Mouse (Mus musculus): ENCODE results near the gene Peak1. TPM values are rescaled to one million over a fixed set of nuclear protein-coding genes. Genes with fewer than 3 reads are reported as not detected.

Gene Peak1
- total and polyA plus RNA-seq, 3 experiments = 2.8 to 13.3 (median 5.4) TPM

DNA sequence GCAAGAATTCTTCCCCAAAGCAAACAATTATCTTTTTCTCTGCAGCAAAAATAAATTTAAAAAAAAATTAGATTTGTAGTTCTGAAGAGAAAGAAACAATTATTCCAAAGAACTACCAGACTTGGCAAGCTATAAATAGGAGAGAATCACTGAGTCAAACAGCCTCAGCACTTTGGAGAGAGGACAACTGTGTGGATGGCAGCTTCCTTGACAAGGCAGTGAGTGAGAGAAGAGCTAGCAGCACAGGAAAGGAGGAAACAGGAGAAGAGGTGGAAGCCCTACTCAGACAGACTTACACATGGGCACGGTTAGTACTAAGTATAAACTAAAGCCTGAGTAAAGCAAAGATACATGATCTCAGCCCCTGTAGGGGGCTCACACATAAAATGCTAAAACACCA, 21.6 kb downstream of the Peak1 start:
- dilution Hi-C loops (cut with MboI; ENCODE audit: extremely low pct_ligation_motif_present, extremely low pct_unique_long_range_greater_than_20kb, low sequenced_read_pairs) = no loop called here
- peaks cover 0 to 20% of the 10 kb centered on the region in 2 experiments; a peak in 1 of 4 replicates for H3K4me1 ChIP-seq (ENCODE audit: control insufficient read depth in 1 of 2, insufficient read depth in 2 of 2)
- H3K27ac ChIP-seq (ENCODE audit: insufficient read depth, low read depth) = no peak overlapping the region
- TF ChIP-seq MAZ (IDR thresholded peaks at IDR 0.05; ENCODE audit: low read depth, low read length) (no peak), CTCF (conservative IDR thresholded peaks at IDR 0.05 in 1 of 2, IDR thresholded peaks at IDR 0.05 in 1 of 2; ENCODE audit: low read depth in 2 of 2, low read length in 2 of 2) (no peak), RCOR1 (conservative IDR thresholded peaks at IDR 0.05; ENCODE audit: low read depth, low read length) (no peak), GABPA (IDR thresholded peaks at IDR 0.05; ENCODE audit: insufficient replicate concordance, low read depth, low read length) (no peak), E2F4 (IDR thresholded peaks at IDR 0.05; ENCODE audit: insufficient replicate concordance, low read depth, low read length) (no peak), RAD21 (IDR thresholded peaks at IDR 0.05; ENCODE audit: low read depth, low read length) (no peak), TCF12 (IDR thresholded peaks at IDR 0.05; ENCODE audit: low read depth, low read length) (no peak), UBTF (IDR thresholded peaks at IDR 0.05; ENCODE audit: low read depth, low read length) (no peak), TBP (conservative IDR thresholded peaks at IDR 0.05; ENCODE audit: low read depth, low read length) (no peak), IRF4 (IDR thresholded peaks at IDR 0.05; ENCODE audit: low read depth, low read length) (no peak), HCFC1 (IDR thresholded peaks at IDR 0.05; ENCODE audit: low read depth, low read length) (no peak), MEF2A (IDR thresholded peaks at IDR 0.05; ENCODE audit: borderline replicate concordance, low read depth, low read length) (no peak)
- in situ Hi-C loops (cut with MboI; ENCODE audit: low pct_ligation_motif_present, low pct_unique_long_range_greater_than_20kb, low sequenced_read_pairs) = no loop called here
- H3K79me2 ChIP-seq (replicated peaks; ENCODE audit: control insufficient read depth, extremely low read depth, insufficient read depth, poor library complexity, severe bottlenecking) = peaks cover 8% of the 10 kb centered on the region; the same call in 1 of the 2 replicates
- H3K4me3 ChIP-seq (replicated peaks in 1 of 3; ENCODE audit: low read depth in 2 of 3, low read length in 2 of 3, poor library complexity in 1 of 3) = no peak overlapping the region
- H3K27me3 ChIP-seq (replicated peaks) = no peaks in the 10 kb centered on the region
- H3K4me2 ChIP-seq (ENCODE audit: insufficient read depth, low read depth, poor library complexity, severe bottlenecking) = no peak overlapping the region
- no peaks in the 10 kb centered on the region for H3K9me3 ChIP-seq (replicated peaks; ENCODE audit: low read length)
- no peak for DNase-seq (ENCODE audit: extremely low read depth)
- peaks cover 0 to 23% of the 10 kb centered on the region in 2 experiments for H3K36me3 ChIP-seq (replicated peaks in 1 of 2; ENCODE audit: control insufficient read depth in 1 of 2, insufficient read depth in 1 of 2, low read length in 1 of 2)
- no peak overlapping the region for H3K9ac ChIP-seq (ENCODE audit: insufficient read depth, low read depth)

DNA sequence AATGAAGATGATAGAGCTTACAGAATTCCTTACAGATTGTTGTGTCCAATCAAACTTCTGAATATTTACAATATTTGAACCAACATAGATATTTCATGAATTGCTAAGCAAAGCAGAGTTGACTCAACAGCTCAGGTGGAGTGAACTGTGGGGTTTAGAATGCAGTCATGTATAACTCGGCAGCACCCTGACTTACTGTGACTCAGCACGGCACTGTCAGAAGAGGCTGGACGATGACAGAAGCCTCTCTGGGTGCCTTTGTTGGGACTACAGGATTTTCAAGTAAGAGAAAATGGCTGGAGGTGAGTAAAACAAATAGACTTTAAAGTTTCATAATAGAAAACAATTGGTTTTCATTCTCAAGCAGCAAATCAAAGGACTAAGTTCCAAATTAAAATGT, 25.0 kb downstream of the Peak1 start:
- Histone ChIP-seq H3K27me3 (replicated peaks) (no peaks in the 10 kb centered on the region), H3K79me2 (replicated peaks; ENCODE audit: control insufficient read depth, extremely low read depth, insufficient read depth, poor library complexity, severe bottlenecking) (peaks cover 6% of the 10 kb centered on the region; the same call in 1 of the 2 replicates), H3K9me3 (replicated peaks; ENCODE audit: low read length) (no peaks in the 10 kb centered on the region), H3K27ac (ENCODE audit: insufficient read depth, low read depth) (no peak overlapping the region), H3K4me3 (replicated peaks in 1 of 3; ENCODE audit: low read depth in 2 of 3, low read length in 2 of 3, poor library complexity in 1 of 3) (no peak overlapping the region), H3K4me1 (ENCODE audit: control insufficient read depth in 1 of 2, insufficient read depth in 2 of 2) (peaks cover 0 to 11% of the 10 kb centered on the region in 2 experiments; a peak in 1 of 4 replicates), H3K9ac (ENCODE audit: insufficient read depth, low read depth) (no peak overlapping the region), H3K4me2 (ENCODE audit: insufficient read depth, low read depth, poor library complexity, severe bottlenecking) (no peak overlapping the region), H3K36me3 (replicated peaks in 1 of 2; ENCODE audit: control insufficient read depth in 1 of 2, insufficient read depth in 1 of 2, low read length in 1 of 2) (peaks cover 0 to 21% of the 10 kb centered on the region in 2 experiments)
- in situ Hi-C loops (cut with MboI; ENCODE audit: low pct_ligation_motif_present, low pct_unique_long_range_greater_than_20kb, low sequenced_read_pairs) = no loop called here
- DNase-seq (ENCODE audit: extremely low read depth) = peak; percentile 3
- dilution Hi-C loops (cut with MboI; ENCODE audit: extremely low pct_ligation_motif_present, extremely low pct_unique_long_range_greater_than_20kb, low sequenced_read_pairs) = no loop called here
- TF ChIP-seq E2F4 (IDR thresholded peaks at IDR 0.05; ENCODE audit: insufficient replicate concordance, low read depth, low read length) (no peak), ELF1 (IDR thresholded peaks at IDR 0.05; ENCODE audit: low read depth, low read length) (no peak), MAX (IDR thresholded peaks at IDR 0.05; ENCODE audit: low read length) (no peak), EP300 (IDR thresholded peaks at IDR 0.05; ENCODE audit: low read length) (no peak), NRF1 (IDR thresholded peaks at IDR 0.05; ENCODE audit: low read depth, low read length) (no peak), ZNF384 (IDR thresholded peaks at IDR 0.05; ENCODE audit: low read depth, low read length) (no peak), GABPA (IDR thresholded peaks at IDR 0.05; ENCODE audit: insufficient replicate concordance, low read depth, low read length) (no peak), CHD1 (IDR thresholded peaks at IDR 0.05; ENCODE audit: low read depth, low read length) (no peak), JUND (conservative IDR thresholded peaks at IDR 0.05; ENCODE audit: low read depth, low read length) (no peak), ZC3H11A (IDR thresholded peaks at IDR 0.05; ENCODE audit: low read depth, low read length) (no peak)

All from CH12.LX (cell line).